Mouse (Mus musculus): ENCODE data around the gene Mroh8. TPM values are rescaled to one million over a fixed set of nuclear protein-coding genes. Genes with fewer than 3 reads are reported as not detected.
"Not testable (repeated sequence)": the region's sequence is repeated elsewhere in the genome, so short reads cannot be mapped to it uniquely, and the experiment has no call there.

Gene Mroh8
- polyA plus RNA-seq, 1 experiment from 2014 or later, result 0.72 TPM

GRCm38 (mm10) chr2:157178167-157178566, 101.2 kb downstream of the Mroh8 start:
- no peak for ATAC-seq
- Histone ChIP-seq H3K9me3 (replicated peaks) (no peaks in the 10 kb centered on the region), H3K4me2 (no peak overlapping the region), H3K4me3 (no peak overlapping the region), H3K36me3 (ENCODE audit: poor library complexity, severe bottlenecking) (peaks cover 74% of the 10 kb centered on the region), H3K9ac (no peak overlapping the region), H3K4me1 (no peaks in the 10 kb centered on the region), H3K27me3 (no peaks in the 10 kb centered on the region), H3K27ac (no peak overlapping the region)
- WGBS, result 88% methylated on average over 6 of the region's 6 CpGs

- no peak overlapping the region for H3K27ac ChIP-seq
- ATAC-seq, result no peak
- no peaks in the 10 kb centered on the region for H3K4me1 ChIP-seq
- 98% methylated on average over 3 of the region's 3 CpGs for WGBS
- no peak overlapping the region for H3K4me3 ChIP-seq
- no peaks in the 10 kb centered on the region for H3K9me3 ChIP-seq (replicated peaks)
- no peak overlapping the region for H3K4me2 ChIP-seq
- H3K27me3 ChIP-seq, result no peaks in the 10 kb centered on the region
- H3K9ac ChIP-seq, result no peak overlapping the region
- H3K36me3 ChIP-seq (ENCODE audit: poor library complexity, severe bottlenecking), result peaks cover 71% of the 10 kb centered on the region
These were observed 103.1 kb downstream of the Mroh8 start for GRCm38 (mm10) chr2:157176248-157176647.

GRCm38 (mm10) chr2:157174416-157174815, 104.9 kb downstream of the Mroh8 start:
- Histone ChIP-seq H3K4me1 (peaks cover 6% of the 10 kb centered on the region; the same call in 1 of the 2 replicates), H3K9me3 (replicated peaks) (no peaks in the 10 kb centered on the region), H3K36me3 (ENCODE audit: poor library complexity, severe bottlenecking) (peaks cover 66% of the 10 kb centered on the region), H3K27me3 (no peaks in the 10 kb centered on the region), H3K27ac (no peak overlapping the region), H3K4me3 (no peak overlapping the region), H3K9ac (no peak overlapping the region), H3K4me2 (no peak overlapping the region)
- no peak for ATAC-seq
- WGBS, result 81% methylated on average over 5 of the region's 5 CpGs

- Histone ChIP-seq H3K4me1 (peaks cover 6% of the 10 kb centered on the region; the same call in 1 of the 2 replicates), H3K4me3 (no peak overlapping the region), H3K36me3 (ENCODE audit: poor library complexity, severe bottlenecking) (peaks cover 74% of the 10 kb centered on the region), H3K9me3 (replicated peaks) (no peaks in the 10 kb centered on the region), H3K4me2 (no peak overlapping the region), H3K27ac (no peak overlapping the region), H3K27me3 (no peaks in the 10 kb centered on the region), H3K9ac (no peak overlapping the region)
- ATAC-seq, result no peak
- 96% methylated on average over 6 of the region's 6 CpGs for whole genome bisulfite sequencing
These were observed 105.8 kb downstream of the Mroh8 start for GRCm38 (mm10) chr2:157173555-157173954.

GRCm38 (mm10) chr2:157172984-157173383, 106.4 kb downstream of the Mroh8 start:
- no peak overlapping the region for H3K9ac ChIP-seq
- peaks cover 6% of the 10 kb centered on the region; the same call in 1 of the 2 replicates for H3K4me1 ChIP-seq
- no peak overlapping the region for H3K4me3 ChIP-seq
- H3K27me3 ChIP-seq, result no peaks in the 10 kb centered on the region
- H3K27ac ChIP-seq, result no peak overlapping the region
- no peaks in the 10 kb centered on the region for H3K9me3 ChIP-seq (replicated peaks)
- ATAC-seq, result no peak
- WGBS, result 96% methylated on average over 6 of the region's 6 CpGs
- H3K4me2 ChIP-seq, result no peak overlapping the region
- H3K36me3 ChIP-seq (ENCODE audit: poor library complexity, severe bottlenecking), result peaks cover 78% of the 10 kb centered on the region

- no peaks in the 10 kb centered on the region for H3K9me3 ChIP-seq (replicated peaks)
- H3K4me1 ChIP-seq, result peaks cover 6% of the 10 kb centered on the region; the same call in 1 of the 2 replicates
- H3K4me3 ChIP-seq, result no peak overlapping the region
- peak overlapping the region; percentile 25 for H3K27ac ChIP-seq
- H3K36me3 ChIP-seq (ENCODE audit: poor library complexity, severe bottlenecking), result peaks cover 78% of the 10 kb centered on the region
- no peak overlapping the region for H3K4me2 ChIP-seq
- no peak for ATAC-seq
- 47% methylated on average over 6 of the region's 6 CpGs for WGBS
- no peaks in the 10 kb centered on the region for H3K27me3 ChIP-seq
- H3K9ac ChIP-seq, result 0 out of 2 replicates have a peak overlapping the region, but pooled peaks have one; percentile 21
These were observed 108.7 kb downstream of the Mroh8 start for GRCm38 (mm10) chr2:157170626-157171025.

GRCm38 (mm10) chr2:157170166-157170565, 109.2 kb downstream of the Mroh8 start:
- Histone ChIP-seq H3K9ac (no peak overlapping the region), H3K27me3 (no peaks in the 10 kb centered on the region), H3K36me3 (ENCODE audit: poor library complexity, severe bottlenecking) (peaks cover 76% of the 10 kb centered on the region), H3K9me3 (replicated peaks) (no peaks in the 10 kb centered on the region), H3K4me1 (peaks cover 6% of the 10 kb centered on the region; the same call in 1 of the 2 replicates), H3K27ac (peak overlapping the region; percentile 25), H3K4me2 (no peak overlapping the region), H3K4me3 (no peak overlapping the region)
- WGBS, result 30% methylated on average over 5 of the region's 5 CpGs
- ATAC-seq, result peak; percentile 57; the same call in 1 of the 2 replicates

GRCm38 (mm10) chr2:157166371-157167080, 112.8 kb downstream of the Mroh8 start:
- WGBS, result 95% methylated on average over 12 of the region's 12 CpGs
- Histone ChIP-seq H3K9ac (no peak overlapping the region), H3K4me2 (no peak overlapping the region), H3K4me3 (no peak overlapping the region), H3K4me1 (peaks cover 6% of the 10 kb centered on the region; the same call in 1 of the 2 replicates), H3K9me3 (replicated peaks) (no peaks in the 10 kb centered on the region), H3K27ac (no peak overlapping the region), H3K36me3 (ENCODE audit: poor library complexity, severe bottlenecking) (peaks cover 74% of the 10 kb centered on the region), H3K27me3 (no peaks in the 10 kb centered on the region)
- no peak for ATAC-seq

GRCm38 (mm10) chr2:157165312-157166224, 113.8 kb downstream of the Mroh8 start:
- not testable (repeated sequence) for H3K9me3 ChIP-seq (replicated peaks); H3K4me3 ChIP-seq; H3K27me3 ChIP-seq; H3K27ac ChIP-seq; H3K4me1 ChIP-seq; H3K4me2 ChIP-seq; H3K9ac ChIP-seq; ATAC-seq
- H3K36me3 ChIP-seq (ENCODE audit: poor library complexity, severe bottlenecking), result peaks cover 80% of the 10 kb centered on the region

GRCm38 (mm10) chr2:157164101-157164500, 115.2 kb downstream of the Mroh8 start:
- Histone ChIP-seq H3K4me3 (no peak overlapping the region), H3K9ac (no peak overlapping the region), H3K9me3 (replicated peaks) (no peaks in the 10 kb centered on the region), H3K27me3 (no peaks in the 10 kb centered on the region), H3K27ac (no peak overlapping the region), H3K4me2 (no peak overlapping the region), H3K36me3 (ENCODE audit: poor library complexity, severe bottlenecking) (peaks cover 82% of the 10 kb centered on the region), H3K4me1 (no peaks in the 10 kb centered on the region)
- WGBS, result 90% methylated on average over 2 of the region's 2 CpGs
- ATAC-seq, result no peak

Measured in forebrain, embryonic 13.5 days (tissue).